Mouse (Mus musculus) embryo, embryonic 9.5 days (tissue): ENCODE measurements around the gene Bpifb5.
"Not testable (repeated sequence)": the region's sequence is repeated elsewhere in the genome, so short reads cannot be mapped to it uniquely, and the experiment has no call there.

Experiments used
- DNase-seq: peaks from one replicate; pipeline ENCODE4 v3.0.0-alpha.2; 2017; ENCODE audit errors: extremely low spot score

Gene Bpifb5

GRCm38 (mm10) chr2:154223265-154223916, at the start of gene Bpifb5:
Gene Bpifb5 (plus strand): TSS chr2:154223742.
- DNase-seq, result peak; percentile 73

GRCm38 (mm10) chr2:154181900-154182299, 41.6 kb upstream of the Bpifb5 start:
- not testable (repeated sequence) for DNase-seq

- DNase-seq, result not testable (repeated sequence)
These were observed 40.5 kb upstream of the Bpifb5 start for GRCm38 (mm10) chr2:154183061-154183460.

- DNase-seq, result no peak
These were observed 38.2 kb upstream of the Bpifb5 start for GRCm38 (mm10) chr2:154185319-154185718.

- no peak for DNase-seq
These were observed 37.8 kb upstream of the Bpifb5 start for GRCm38 (mm10) chr2:154185748-154186147.

- DNase-seq, result no peak
These were observed 36.1 kb upstream of the Bpifb5 start for GRCm38 (mm10) chr2:154187468-154187867.

GRCm38 (mm10) chr2:154189877-154190434, 33.6 kb upstream of the Bpifb5 start:
- no peak for DNase-seq

- DNase-seq, result no peak
These were observed 32.8 kb upstream of the Bpifb5 start, which contains the start of gene Bpifb1 for GRCm38 (mm10) chr2:154190546-154191258. Gene Bpifb1 (plus strand): TSS chr2:154190818.

GRCm38 (mm10) chr2:154192141-154192540, 31.4 kb upstream of the Bpifb5 start:
- no peak for DNase-seq

GRCm38 (mm10) chr2:154193071-154193470, 30.5 kb upstream of the Bpifb5 start:
- DNase-seq, result no peak

GRCm38 (mm10) chr2:154193994-154194504, 29.5 kb upstream of the Bpifb5 start:
- DNase-seq, result no peak

GRCm38 (mm10) chr2:154197036-154197435, 26.5 kb upstream of the Bpifb5 start:
- DNase-seq, result no peak

- DNase-seq, result no peak
These were observed 18.9 kb upstream of the Bpifb5 start for GRCm38 (mm10) chr2:154204630-154205029.

- no peak for DNase-seq
These were observed 16.6 kb upstream of the Bpifb5 start for GRCm38 (mm10) chr2:154206908-154207307.

- DNase-seq, result peak; percentile 22
These were observed 14.4 kb upstream of the Bpifb5 start for GRCm38 (mm10) chr2:154209112-154209511.

- DNase-seq, result no peak
These were observed 12.4 kb upstream of the Bpifb5 start for GRCm38 (mm10) chr2:154211121-154211520.

- no peak for DNase-seq
These were observed 11.7 kb upstream of the Bpifb5 start for GRCm38 (mm10) chr2:154211881-154212280.

- DNase-seq, result peak; percentile 67
These were observed 8.4 kb upstream of the Bpifb5 start for GRCm38 (mm10) chr2:154215191-154215590.

- no peak for DNase-seq
These were observed 3.6 kb upstream of the Bpifb5 start for GRCm38 (mm10) chr2:154219950-154220349.

GRCm38 (mm10) chr2:154223917-154224273, 353 bp downstream of the Bpifb5 start:
- peak; percentile 59 for DNase-seq

GRCm38 (mm10) chr2:154226991-154227390, 3.4 kb downstream of the Bpifb5 start:
- DNase-seq, result no peak

- no peak for DNase-seq
These were observed 4.3 kb downstream of the Bpifb5 start for GRCm38 (mm10) chr2:154227830-154228229.

GRCm38 (mm10) chr2:154233426-154233825, 9.9 kb downstream of the Bpifb5 start:
- no peak for DNase-seq
